Mouse (Mus musculus) CD4-positive, CD25-positive, alpha-beta regulatory T cell, adult 9 weeks (primary cell): Measurements from ENCODE around the gene Tmem120b. TPM values are rescaled to one million over a fixed set of nuclear protein-coding genes. Genes with fewer than 3 reads are reported as not detected.

Source experiments
- polyA plus RNA-seq: library from polyadenylated mRNA; unstranded; fragments of 100-300 nt; shearing (Covaris generic); gene quantifications from one replicate; pipeline ENCODE4 v1.2.1, GENCODE M21; 2017

Tmem120b gene
- 4.0 TPM for polyA plus RNA-seq

DNA sequence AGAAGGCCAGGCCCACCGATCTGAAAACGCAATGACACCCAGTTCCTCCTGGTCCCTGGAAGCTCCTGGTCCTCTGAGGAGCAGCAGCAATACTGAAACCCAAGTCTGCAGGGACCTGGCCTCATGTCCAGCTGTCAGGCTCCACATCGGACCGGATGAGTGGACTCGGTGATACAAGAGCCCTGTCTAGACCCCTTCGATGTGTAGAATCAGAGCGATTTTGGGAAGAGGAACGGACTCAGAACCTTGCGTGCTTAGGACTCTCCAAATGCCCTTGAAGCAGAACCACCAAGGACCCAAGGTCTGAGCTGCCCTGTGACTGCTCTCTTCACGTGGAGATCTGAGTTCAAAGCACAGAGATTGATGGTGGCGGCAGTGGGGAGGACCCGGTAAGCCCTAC lies at the start of gene Tmem120b:
Tmem120b (plus strand) TSS at position 301 of the 400 bp plus-strand sequence.

GRCm38 (mm10) chr5:123046916-123047315 lies 21.3 kb upstream of the Tmem120b start, which contains the start of gene Morn3:
Morn3 (minus strand) TSS chr5:123047016.

DNA sequence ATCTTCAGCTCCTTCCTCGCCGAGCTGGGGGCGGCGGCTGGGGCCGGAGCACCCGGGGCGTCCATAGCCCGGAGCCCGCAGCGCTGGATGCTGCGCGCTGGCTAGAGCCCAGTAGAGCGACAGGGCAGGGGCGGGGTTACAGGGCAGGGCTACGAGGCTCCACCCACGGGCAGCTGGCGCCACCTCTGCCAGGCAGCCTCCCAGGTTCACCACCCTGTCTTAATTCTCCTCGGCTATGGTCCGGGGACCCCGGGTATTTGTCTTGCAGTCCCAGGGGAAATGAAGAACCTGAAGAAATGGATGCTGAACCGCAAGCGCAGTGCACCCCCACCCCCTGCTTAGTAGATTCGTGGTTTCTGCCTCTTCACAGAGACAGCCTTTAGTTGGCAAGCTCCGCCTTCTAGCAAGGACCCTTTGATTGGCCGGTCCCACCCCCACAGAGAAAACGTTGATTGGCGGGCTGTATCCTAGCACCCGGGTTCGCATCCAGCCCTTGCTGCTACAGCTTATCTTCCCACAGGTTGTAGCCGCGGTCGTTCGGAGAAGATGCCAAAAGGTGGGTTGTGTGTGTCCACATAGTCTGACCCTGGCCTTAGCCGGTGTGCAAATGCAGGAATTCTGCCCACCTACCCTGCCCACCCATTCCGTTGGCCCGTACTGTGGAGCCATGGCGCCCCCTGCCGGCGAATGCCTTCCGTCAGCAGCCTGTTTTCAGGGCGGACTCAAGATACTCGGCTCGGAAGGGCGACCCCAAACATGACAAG lies 64.3 kb downstream of the Tmem120b start, which contains the start of gene Rhof:
Rhof (minus strand) TSS at position 385 of the 764 bp plus-strand sequence.

DNA sequence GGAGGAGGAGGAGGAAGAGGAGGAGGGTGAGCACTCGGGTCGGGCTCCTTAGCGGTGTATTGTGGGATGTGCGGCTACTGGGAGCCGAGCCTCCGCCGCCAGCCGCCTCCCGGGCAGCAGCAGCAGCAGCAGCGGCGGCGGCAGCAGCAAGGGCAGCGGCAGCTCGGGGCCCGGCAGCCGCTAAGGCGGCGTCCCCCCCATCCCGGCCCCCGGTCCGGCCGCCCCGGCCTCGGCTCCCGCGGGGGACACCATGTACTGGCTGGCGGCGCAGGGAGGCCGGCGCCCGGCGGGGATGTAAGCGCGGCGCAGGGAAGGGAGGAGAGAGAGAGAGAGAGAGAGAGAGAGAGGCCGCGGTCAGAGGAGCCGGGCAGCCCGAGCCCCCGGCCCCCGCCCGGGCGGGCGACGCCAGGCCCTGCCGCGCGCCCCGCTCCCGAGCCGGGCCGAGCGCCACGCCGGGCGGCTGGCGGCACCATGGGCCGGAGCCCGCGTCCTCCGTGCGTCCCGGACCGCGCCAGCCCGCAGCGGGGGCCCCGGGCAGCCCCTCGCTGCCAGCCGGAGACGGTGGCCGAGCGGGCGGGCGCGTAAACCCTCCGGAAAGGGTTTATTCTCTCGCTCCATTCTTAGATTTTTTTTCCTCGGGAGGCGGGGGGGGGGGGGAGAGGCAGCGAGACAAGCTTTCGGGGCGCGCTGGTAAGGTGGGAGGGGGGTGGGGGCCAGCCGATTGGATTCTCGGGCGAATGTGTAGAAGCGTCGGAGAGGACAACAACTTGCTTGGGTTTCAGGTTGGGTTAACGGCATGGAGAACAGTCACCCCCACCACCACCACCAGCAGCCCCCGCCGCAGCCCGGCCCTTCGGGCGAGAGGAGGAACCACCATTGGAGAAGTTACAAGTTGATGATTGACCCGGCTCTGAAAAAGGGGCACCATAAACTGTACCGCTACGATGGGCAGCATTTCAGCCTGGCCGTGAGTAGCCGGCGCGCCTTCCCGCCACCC lies 74.2 kb downstream of the Tmem120b start, which contains the start of gene Setd1b:
Setd1b (plus strand) TSS at position 33 of the 997 bp plus-strand sequence.

Other genes starting within 250 kb of the Tmem120b start
- gene Anapc5, start 247.1 kb upstream of the Tmem120b start, polyA plus RNA-seq, result 295 TPM
- 42.8 TPM for gene Rnf34, start 218.4 kb upstream of the Tmem120b start, polyA plus RNA-seq
- 37.7 TPM for gene Kdm2b, start 78.6 kb upstream of the Tmem120b start, polyA plus RNA-seq
- gene Orai1, start 53.3 kb upstream of the Tmem120b start, polyA plus RNA-seq, result 8.0 TPM
- gene Morn3, start 21.4 kb upstream of the Tmem120b start, polyA plus RNA-seq, result 3.8 TPM
- gene Rhof, start 64.3 kb downstream of the Tmem120b start, polyA plus RNA-seq, result 216 TPM
- 3.1 TPM for gene Setd1b, start 73.8 kb downstream of the Tmem120b start, polyA plus RNA-seq
- 68.6 TPM for gene Psmd9, start 101.0 kb downstream of the Tmem120b start, polyA plus RNA-seq
- not detected for gene Hpd, start 114.3 kb downstream of the Tmem120b start, polyA plus RNA-seq
- 3.5 TPM for gene Wdr66, start 183.7 kb downstream of the Tmem120b start, polyA plus RNA-seq